30 mouse cellular contexts compared by ENCODE assay signal in genomic region chr13:98622881-98623549, GRCm38 (mm10). TPM values are rescaled to one million over a fixed set of nuclear protein-coding genes. Genes with fewer than 3 reads are reported as not detected.
A peak's percentile ranks its signal among the peaks of the same experiment; 100 is the strongest.
DNase-seq lines count a peak whose midpoint lies in the region; ATAC-seq and TF ChIP-seq lines count a peak whose summit lies in the region.
"Had no signal": no experiment of that assay in that cellular context is flagged by ENCODE, and none has a peak within 500 bp of the region (broad histone marks: within the 10 kb centered on the region; RNA-seq: fewer than 3 reads in every experiment).

No protein-coding gene starts in this region.

- no peak overlapping the region for H3K4me2 ChIP-seq in lung, embryonic 15.5 days
- H3K4me2 ChIP-seq: forebrain, embryonic 13.5 days; heart, embryonic 11.5 days; liver, embryonic 13.5 days; neural tube, embryonic 13.5 days had no signal

- no peaks in the 10 kb centered on the region for H3K27me3 ChIP-seq in lung, embryonic 15.5 days
- no peaks in the 10 kb centered on the region for H3K27me3 ChIP-seq in Patski
- H3K27me3 ChIP-seq: forebrain, embryonic 13.5 days; neural tube, embryonic 13.5 days had no signal

- H3K36me3 ChIP-seq in lung, embryonic 15.5 days = no peaks in the 10 kb centered on the region
- H3K36me3 ChIP-seq: liver, embryonic 13.5 days; neural tube, embryonic 13.5 days had no signal

- no peak overlapping the region for H3K9ac ChIP-seq in lung, embryonic 15.5 days
- H3K9ac ChIP-seq: forebrain, embryonic 13.5 days; liver, embryonic 13.5 days; neural tube, embryonic 13.5 days had no signal

- H3K4me1 ChIP-seq in lung, embryonic 15.5 days = no peaks in the 10 kb centered on the region; the same call in 1 of the 2 replicates
- H3K4me1 ChIP-seq: forebrain, embryonic 13.5 days; liver, embryonic 13.5 days; neural tube, embryonic 13.5 days had no signal

- H3K4me3 ChIP-seq in lung, embryonic 15.5 days = no peak overlapping the region
- H3K4me3 ChIP-seq: forebrain, embryonic 13.5 days; liver, embryonic 13.5 days; myocyte; neural tube, embryonic 13.5 days had no signal

- POLR2A ChIA-PET in Patski (lab: Charles Lee) = interaction anchor here (0.8 kb wide), 1 partner anchor 88 kb away, joined by 3 read pairs; no protein-coding TSS in a partner anchor

- peak; percentile 33; the same call in 1 of the 2 replicates for ATAC-seq in lung, embryonic 15.5 days (ENCODE audit: borderline replicate concordance, extremely low read depth, low FRiP score, low TSS enrichment)
- ATAC-seq in Patski = no peak
- ATAC-seq: forebrain, embryonic 13.5 days; hindbrain, postnatal 0 days; midbrain, embryonic 16.5 days had no signal

- in situ Hi-C loops in Patski (cut with MboI; ENCODE audit: low pct_unique_long_range_greater_than_20kb) = no loop called here

- H3K27ac ChIP-seq in lung, embryonic 15.5 days = peak overlapping the region; percentile 74
- H3K27ac ChIP-seq: forebrain, embryonic 13.5 days; hindbrain, postnatal 0 days; liver, embryonic 13.5 days; neural tube, embryonic 13.5 days had no signal

- WGBS in lung, embryonic 15.5 days = 31% methylated on average over 8 of the region's 8 CpGs

- no peak for TF ChIP-seq CTCF in Patski (IDR thresholded peaks at IDR 0.05)

- peak; percentile 61 for DNase-seq in kidney, adult 9 months
- DNase-seq in kidney, adult 11 months = no peak
- DNase-seq in lung, postnatal 14 days = no peak
- peak; percentile 46 for DNase-seq in ES-CJ7 (ENCODE audit: low read depth, low spot score)
- peak; percentile 19 for DNase-seq in Patski (ENCODE audit: low read depth, low spot score)
- DNase-seq in gastrocnemius, postnatal 10 days = no peak
- no peak for DNase-seq in cerebellum, postnatal 10 days
- DNase-seq: adrenal gland, postnatal 25 days; cerebellum, adult 8-10 months; liver, embryonic 13.5 days; lung, postnatal 36 days; retina, postnatal 1 day had no signal

- H3K9me3 ChIP-seq in lung, embryonic 15.5 days = no peaks in the 10 kb centered on the region
- H3K9me3 ChIP-seq: forebrain, embryonic 13.5 days; liver, embryonic 13.5 days; neural tube, embryonic 13.5 days had no signal

- CTCF ChIA-PET in Patski (lab: Charles Lee) = interaction anchor here (1.4 to 1.5 kb wide), 2 partner anchors 11 to 23 kb away, joined by 4 read pairs; no protein-coding TSS in a partner anchor

RNA-seq across cellular contexts. Expression of gene Tmem174, which starts 14.2 kb away (rescaled TPM):
- polyA plus RNA-seq in lung, embryonic 15.5 days (2015; fragmentation: Nextera tagmentation; extraction: Ambion mirVana) = 0.09 TPM in 1 of 2 replicates, not detected in the other
- not detected for polyA plus RNA-seq in Patski (2021)
- not detected for total RNA-seq in gastrocnemius, postnatal 10 days (2021)
- total RNA-seq: adrenal gland, postnatal 25 days; gastrocnemius, adult 18-20 months; hematopoietic stem cell, adult 5-6 weeks; hindbrain, postnatal 0 days; layer of hippocampus, postnatal 25 days; megakaryocyte-erythroid progenitor cell, adult 5-6 weeks had no signal
- polyA plus RNA-seq: brain, embryonic 14.5 days; embryonic facial prominence, embryonic 14.5 days; forebrain, embryonic 13.5 days; gonadal fat pad, adult 2 months; heart, postnatal 0 days; limb, embryonic 11.5 days; liver, embryonic 13.5 days; midbrain, embryonic 16.5 days; myocyte; neural tube, embryonic 13.5 days; testis, adult 2 months; urinary bladder, adult 2 months had no signal

Comparison
In these comparisons a context has a peak if more than half of its experiments do, and no peak if none do; other contexts are left out.
1. DNase-seq: peak in kidney, adult 9 months (single experiment), ES-CJ7 (single experiment) and Patski (single experiment); none in kidney, adult 11 months (single experiment), lung, postnatal 14 days (single experiment), gastrocnemius, postnatal 10 days (single experiment) and cerebellum, postnatal 10 days (0 of 2).